Mouse (Mus musculus) thymus, adult 2 months (tissue): ENCODE data around the gene Rufy2. TPM values are rescaled to one million over a fixed set of nuclear protein-coding genes. Genes with fewer than 3 reads are reported as not detected.

Source experiments
- DNase-seq: peaks from one replicate; pipeline ENCODE4 v3.0.0; 2021
- H3K27ac ChIP-seq: fragments of 200-500 bp; 2 replicates; pipeline ENCODE4 v1.5.1; 2012; ENCODE audit warnings: low read length, control low read depth; ENCODE audit not compliant: control insufficient read depth, insufficient read depth
- H3K27me3 ChIP-seq: fragments of 200-500 bp; 2 replicates; pipeline ENCODE4 v1.6.1; 2012; ENCODE audit warnings: mild to moderate bottlenecking, low read length, moderate library complexity, mixed read lengths; ENCODE audit not compliant: control insufficient read depth, insufficient read depth
- H3K36me3 ChIP-seq: fragments of 200-500 bp; 2 replicates; pipeline ENCODE4 v1.6.1; 2012; ENCODE audit warnings: mild to moderate bottlenecking, low read length, moderate library complexity; ENCODE audit not compliant: control insufficient read depth, insufficient read depth
- H3K4me1 ChIP-seq: fragments of 200-500 bp; replicated peaks from 2 replicates; pipeline ENCODE4 v1.6.1; 2012; ENCODE audit warnings: low read length; ENCODE audit not compliant: control insufficient read depth, insufficient read depth
- H3K4me3 ChIP-seq: fragments of 200-500 bp; 2 replicates; pipeline ENCODE4 v1.5.1; 2012; ENCODE audit warnings: mild to moderate bottlenecking, low read length, control low read depth, moderate library complexity; ENCODE audit not compliant: control insufficient read depth, insufficient read depth
- CTCF ChIP-seq: fragments of 200-500 bp; IDR thresholded peaks from 2 replicates; pipeline ENCODE4 v1.5.1; 2012; ENCODE audit warnings: mild to moderate bottlenecking, control low read depth, low read length, moderate library complexity, borderline replicate concordance; ENCODE audit not compliant: control insufficient read depth, poor library complexity, insufficient read depth; ENCODE audit errors: extremely low read depth
- POLR2A ChIP-seq: fragments of 200-500 bp; IDR thresholded peaks from 2 replicates; pipeline ENCODE4 v1.6.1; 2012; ENCODE audit warnings: mild to moderate bottlenecking, low read length, control low read depth, moderate library complexity; ENCODE audit not compliant: control insufficient read depth, poor library complexity, insufficient read depth; ENCODE audit errors: extremely low read depth
- WGBS: fragments of 180-500 bp; shearing (Covaris S2); methylation state at CpG from one replicate; pipeline ENCODE4 v1.1.7; 2018; 5-methylcytosine and 5-hydroxymethylcytosine counted together
- polyA plus RNA-seq: library from polyadenylated mRNA; depleted of rRNA; stranded (reverse); fragments of >200 nt; gene quantifications from 2 replicates; pipeline ENCODE4 v1.2.3, GENCODE M21; 2012

Rufy2 gene
- polyA plus RNA-seq, 1 experiment, result 7.5 TPM

DNA sequence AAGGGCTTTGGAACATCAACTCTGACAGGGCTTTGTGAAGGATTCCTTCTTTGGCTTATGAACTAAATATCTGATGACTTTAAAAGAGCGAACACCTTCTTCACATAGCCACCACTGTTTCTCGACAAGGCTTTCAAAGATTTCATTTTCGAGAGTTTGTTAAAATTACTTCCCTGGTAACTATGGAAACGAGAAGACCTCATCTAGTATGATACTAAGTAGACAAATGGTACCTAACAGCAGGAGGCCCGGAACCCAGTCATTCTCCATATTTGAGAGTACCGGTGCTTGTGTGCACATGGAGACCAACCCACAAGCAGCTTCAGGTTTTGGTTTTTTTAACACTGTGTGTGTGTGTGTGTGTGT, 46.8 kb downstream of the Rufy2 start:
- Histone ChIP-seq H3K27ac (no peak overlapping the region), H3K4me1 (peaks cover 6% of the 10 kb centered on the region), H3K27me3 (no peaks in the 10 kb centered on the region), H3K4me3 (no peak overlapping the region), H3K36me3 (no peaks in the 10 kb centered on the region)
- no peak for DNase-seq
- TF ChIP-seq CTCF (no peak), POLR2A (no peak)
- 96% methylated on average over 6 of the region's 6 CpGs for WGBS

DNA sequence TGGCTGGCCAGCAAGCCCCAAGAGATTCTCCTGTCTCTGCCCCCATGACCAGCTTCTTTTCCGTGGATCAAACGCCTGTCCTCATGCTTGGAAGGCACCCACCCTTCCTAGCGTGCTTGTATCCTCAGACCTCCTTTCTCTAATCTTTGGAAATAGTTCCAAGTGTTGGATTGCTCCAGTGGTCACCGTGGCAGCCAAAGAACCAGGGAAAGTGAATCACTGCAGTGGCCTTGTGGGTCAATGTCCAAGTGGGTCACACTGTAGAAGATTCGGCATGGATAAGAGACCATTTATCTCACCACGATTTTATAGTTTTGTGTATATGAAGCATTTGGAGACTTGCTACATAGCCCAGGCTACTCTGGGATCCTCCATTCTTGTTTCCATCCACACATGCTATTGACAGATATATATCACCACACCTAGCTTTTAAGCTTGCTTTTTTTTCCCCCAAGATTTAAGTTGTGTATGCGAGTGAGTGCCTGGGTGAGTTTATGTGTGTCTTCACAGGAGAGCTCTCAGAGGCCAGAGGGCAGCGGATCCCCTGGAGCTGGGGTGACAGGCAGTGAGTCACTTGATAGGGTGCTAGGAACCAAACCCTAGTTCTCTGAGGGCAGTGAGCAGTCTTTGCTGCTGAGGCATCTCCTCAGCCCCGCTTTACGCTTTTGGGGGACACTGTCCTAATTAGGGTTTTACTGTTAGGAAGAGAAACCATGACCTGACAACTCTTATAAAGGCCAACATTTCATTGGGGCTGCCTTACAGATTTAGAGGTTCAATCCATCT, 47.5 kb downstream of the Rufy2 start:
- TF ChIP-seq POLR2A, result no peak
- no peak for TF ChIP-seq CTCF
- Histone ChIP-seq H3K27ac (no peak overlapping the region), H3K36me3 (no peaks in the 10 kb centered on the region), H3K27me3 (no peaks in the 10 kb centered on the region), H3K4me3 (no peak overlapping the region), H3K4me1 (peaks cover 4% of the 10 kb centered on the region)
- no peak for DNase-seq
- 97% methylated on average over 10 of the region's 10 CpGs for WGBS

DNA sequence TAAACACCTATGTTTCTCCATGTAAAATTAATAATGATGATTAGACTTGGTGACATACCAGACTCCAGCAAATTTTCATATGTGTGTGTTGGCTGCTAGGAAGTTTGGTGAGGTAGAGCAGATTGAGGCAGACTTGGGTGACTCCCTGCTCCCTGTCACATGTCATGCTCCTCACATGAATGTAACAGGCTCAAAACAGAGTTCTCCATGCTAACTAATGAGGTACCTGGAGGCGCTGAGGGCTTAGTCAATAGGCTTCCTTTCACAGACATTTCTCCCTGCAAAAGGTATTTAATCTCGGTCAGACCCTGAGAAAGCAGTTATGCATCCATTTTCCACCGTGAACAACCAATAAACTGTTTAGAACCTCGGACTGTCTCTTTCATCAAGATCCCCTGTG, 48.4 kb downstream of the Rufy2 start:
- TF ChIP-seq POLR2A (no peak), CTCF (no peak)
- Histone ChIP-seq H3K27me3 (no peaks in the 10 kb centered on the region), H3K4me1 (peaks cover 4% of the 10 kb centered on the region), H3K4me3 (no peak overlapping the region), H3K27ac (no peak overlapping the region), H3K36me3 (no peaks in the 10 kb centered on the region)
- WGBS, result 97% methylated on average over 4 of the region's 4 CpGs
- DNase-seq, result no peak

DNA sequence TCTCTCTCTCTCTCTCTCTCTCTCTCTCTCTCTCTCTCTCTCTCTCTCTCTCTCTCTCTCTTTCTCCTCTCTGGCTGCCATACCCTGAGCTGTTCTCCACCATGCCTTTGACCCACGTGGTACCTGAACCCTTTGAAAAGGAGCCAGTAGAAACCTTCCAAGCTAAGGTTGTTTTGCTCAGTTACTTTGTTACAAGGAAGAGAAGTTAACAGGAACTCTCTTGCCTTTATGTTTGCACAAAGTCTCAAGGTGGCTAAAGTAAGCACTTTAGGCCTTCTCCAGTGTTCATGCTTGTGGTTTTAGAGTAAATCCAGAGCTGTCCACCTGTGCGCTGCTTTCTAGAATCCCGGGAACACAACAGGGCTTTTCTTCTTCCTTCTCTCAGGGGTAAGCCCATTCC, 52.2 kb downstream of the Rufy2 start:
- Histone ChIP-seq H3K4me3 (no peak overlapping the region), H3K4me1 (no peaks in the 10 kb centered on the region), H3K27ac (no peak overlapping the region), H3K36me3 (no peaks in the 10 kb centered on the region), H3K27me3 (no peaks in the 10 kb centered on the region)
- WGBS, result 86% methylated on average over 3 of the region's 3 CpGs
- DNase-seq, result no peak
- no peak for TF ChIP-seq CTCF

DNA sequence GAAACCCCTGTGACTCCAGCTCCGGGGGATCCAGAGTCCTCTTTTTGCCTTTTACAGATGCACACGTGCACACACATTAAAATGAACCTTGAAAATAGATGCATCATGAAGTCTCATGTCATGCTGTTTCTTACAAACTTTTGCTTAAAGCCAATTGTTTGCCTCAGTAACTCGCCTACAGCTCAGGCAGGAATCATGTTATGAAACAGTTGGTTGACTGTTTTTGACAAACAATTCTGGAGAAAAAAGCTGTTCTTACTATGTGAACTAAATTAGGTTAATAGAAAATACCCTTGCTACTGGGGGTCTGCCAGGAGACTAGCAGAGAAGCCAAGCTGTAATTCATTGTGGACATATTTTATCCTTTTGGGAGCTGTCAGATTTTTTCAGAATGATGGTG, 52.9 kb downstream of the Rufy2 start:
- Histone ChIP-seq H3K27ac (no peak overlapping the region), H3K36me3 (no peaks in the 10 kb centered on the region), H3K4me3 (no peak overlapping the region), H3K4me1 (no peaks in the 10 kb centered on the region), H3K27me3 (no peaks in the 10 kb centered on the region)
- DNase-seq, result no peak
- TF ChIP-seq CTCF, result no peak
- no peak for TF ChIP-seq POLR2A
- WGBS, result 97% methylated on average over 3 of the region's 3 CpGs

DNA sequence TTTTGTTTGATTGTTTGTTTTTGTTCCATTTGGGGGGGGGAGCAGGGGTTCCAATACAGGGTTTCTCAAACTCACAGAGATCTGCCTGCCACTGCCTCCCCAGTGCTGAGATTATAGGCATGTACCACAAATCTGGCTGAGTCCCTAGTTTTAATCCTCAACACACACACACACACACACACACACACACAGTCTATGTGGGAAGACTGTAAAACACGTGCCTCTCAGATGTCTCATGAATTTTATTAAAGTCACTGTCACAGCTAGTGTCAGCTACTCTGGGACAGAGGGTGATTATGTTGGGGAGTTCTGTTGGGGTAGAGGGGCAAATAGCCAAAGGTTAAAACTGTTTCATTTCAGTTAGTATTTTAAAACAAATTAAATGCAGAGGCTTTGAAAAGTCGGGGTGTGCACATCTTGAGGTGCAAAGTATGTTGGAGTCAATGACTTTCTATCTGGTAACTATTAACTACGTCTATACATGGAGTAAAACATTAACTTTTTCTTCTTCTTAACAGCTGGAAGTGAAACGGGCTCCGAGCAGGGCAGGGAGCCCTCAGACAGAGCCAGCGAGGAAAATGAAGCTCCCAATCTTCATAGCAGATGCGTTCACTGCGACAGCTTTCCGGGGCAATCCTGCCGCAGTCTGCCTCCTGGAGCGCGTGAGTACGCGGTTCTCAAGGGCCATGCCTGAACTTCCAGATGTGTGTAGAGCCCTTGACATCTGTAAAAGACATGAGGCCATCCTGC, 58.7 kb downstream of the Rufy2 start:
- WGBS, result 94% methylated on average over 14 of the region's 14 CpGs
- Histone ChIP-seq H3K36me3 (no peaks in the 10 kb centered on the region), H3K27ac (no peak overlapping the region), H3K4me3 (no peak overlapping the region), H3K27me3 (no peaks in the 10 kb centered on the region), H3K4me1 (no peaks in the 10 kb centered on the region)
- TF ChIP-seq POLR2A, result no peak
- no peak for TF ChIP-seq CTCF
- DNase-seq, result no peak
